Mouse (Mus musculus) hindbrain, embryonic 10.5 days (tissue): ENCODE results near the gene Tmem116. TPM values are rescaled to one million over a fixed set of nuclear protein-coding genes. Genes with fewer than 3 reads are reported as not detected.

Experiments used
- DNase-seq: peaks from one replicate; pipeline ENCODE4 v3.0.0-alpha.2; 2017; ENCODE audit warnings: low spot score
- H3K27ac ChIP-seq: fragments of 300-500 bp; sonication (generic); 2 replicates; pipeline ENCODE4 v1.5.1; 2016; ENCODE audit warnings: mild to moderate bottlenecking, moderate library complexity
- H3K27me3 ChIP-seq: fragments of 300-500 bp; sonication (generic); 2 replicates; pipeline ENCODE4 v1.6.1; 2016; ENCODE audit warnings: mild to moderate bottlenecking; ENCODE audit not compliant: poor library complexity, insufficient read depth, severe bottlenecking
- H3K36me3 ChIP-seq: fragments of 300-500 bp; sonication (generic); 2 replicates; pipeline ENCODE4 v1.6.1; 2016; ENCODE audit warnings: mild to moderate bottlenecking, moderate library complexity
- H3K4me1 ChIP-seq: fragments of 300-500 bp; sonication (generic); replicated peaks from 2 replicates; pipeline ENCODE4 v1.6.1; 2016; ENCODE audit warnings: mild to moderate bottlenecking
- H3K4me3 ChIP-seq: fragments of 300-500 bp; sonication (generic); 2 replicates; pipeline ENCODE4 v1.5.1; 2016; ENCODE audit warnings: mild to moderate bottlenecking, moderate library complexity
- H3K9me3 ChIP-seq: fragments of 300-500 bp; sonication (generic); 2 replicates; pipeline ENCODE4 v1.6.1; 2016; ENCODE audit warnings: mild to moderate bottlenecking, moderate library complexity
- WGBS: fragments of 180-500 bp; shearing (Covaris S2); methylation state at CpG from one replicate; pipeline ENCODE4 v1.1.7; 2016; 5-methylcytosine and 5-hydroxymethylcytosine counted together
- polyA plus RNA-seq: library from polyadenylated mRNA; unstranded; fragments of >200 nt; fragmentation: Nextera tagmentation; extraction: Ambion mirVana; gene quantifications from 2 replicates; pipeline ENCODE4 v1.2.1, GENCODE M21; 2016

Tmem116 gene
- polyA plus RNA-seq, 1 experiment from 2014 or later, result 0.93 TPM

- H3K36me3 ChIP-seq, result no peaks in the 10 kb centered on the region
- H3K4me3 ChIP-seq, result peak overlapping the region; percentile 100
- WGBS, result 47% methylated on average over 6 of the region's 6 CpGs
- H3K27me3 ChIP-seq, result no peaks in the 10 kb centered on the region
- H3K9me3 ChIP-seq, result no peaks in the 10 kb centered on the region
- H3K4me1 ChIP-seq, result peaks cover 29% of the 10 kb centered on the region
- peak; percentile 43 for DNase-seq
- peak overlapping the region; percentile 99 for H3K27ac ChIP-seq
These were observed 94.8 kb downstream of the Tmem116 start for GRCm38 (mm10) chr5:121546530-121546895.

GRCm38 (mm10) chr5:121547084-121547483 is 95.4 kb downstream of the Tmem116 start:
- Histone ChIP-seq H3K27ac (no peak overlapping the region), H3K4me3 (0 out of 2 replicates have a peak overlapping the region, but pooled peaks have one; percentile 100), H3K36me3 (no peaks in the 10 kb centered on the region), H3K4me1 (peaks cover 29% of the 10 kb centered on the region), H3K27me3 (no peaks in the 10 kb centered on the region), H3K9me3 (no peaks in the 10 kb centered on the region)
- WGBS, result 93% methylated on average over 3 of the region's 3 CpGs
- no peak for DNase-seq

GRCm38 (mm10) chr5:121549196-121549595 is 97.5 kb downstream of the Tmem116 start:
- Histone ChIP-seq H3K27ac (no peak overlapping the region), H3K9me3 (no peaks in the 10 kb centered on the region), H3K27me3 (no peaks in the 10 kb centered on the region), H3K36me3 (no peaks in the 10 kb centered on the region), H3K4me3 (no peak overlapping the region), H3K4me1 (peaks cover 13% of the 10 kb centered on the region)
- 84% methylated on average over 7 of the region's 7 CpGs for WGBS
- no peak for DNase-seq

- 92% methylated on average over 3 of the region's 3 CpGs for WGBS
- H3K27ac ChIP-seq, result no peak overlapping the region
- DNase-seq, result no peak
- H3K4me3 ChIP-seq, result no peak overlapping the region
- peaks cover 4% of the 10 kb centered on the region; the same call in 1 of the 2 replicates for H3K4me1 ChIP-seq
- H3K36me3 ChIP-seq, result no peaks in the 10 kb centered on the region
- no peaks in the 10 kb centered on the region for H3K27me3 ChIP-seq
- no peaks in the 10 kb centered on the region for H3K9me3 ChIP-seq
These were observed 110.7 kb downstream of the Tmem116 start for GRCm38 (mm10) chr5:121562436-121562835.

- Histone ChIP-seq H3K27me3 (no peaks in the 10 kb centered on the region), H3K27ac (peak overlapping the region; percentile 76), H3K4me1 (peaks cover 4% of the 10 kb centered on the region; the same call in 1 of the 2 replicates), H3K36me3 (peaks cover 4% of the 10 kb centered on the region; the same call in 1 of the 2 replicates), H3K9me3 (no peaks in the 10 kb centered on the region), H3K4me3 (peak overlapping the region; percentile 33)
- peak; percentile 92 for DNase-seq
- whole genome bisulfite sequencing, result 18% methylated on average over 11 of the region's 11 CpGs
These were observed 112.8 kb downstream of the Tmem116 start for GRCm38 (mm10) chr5:121564468-121564895.

GRCm38 (mm10) chr5:121566035-121566681 is 114.5 kb downstream of the Tmem116 start:
- no peak for DNase-seq
- Histone ChIP-seq H3K4me1 (peaks cover 4% of the 10 kb centered on the region; the same call in 1 of the 2 replicates), H3K9me3 (no peaks in the 10 kb centered on the region), H3K36me3 (peaks cover 17% of the 10 kb centered on the region), H3K27ac (no peak overlapping the region), H3K4me3 (no peak overlapping the region), H3K27me3 (no peaks in the 10 kb centered on the region)
- 92% methylated on average over 16 of the region's 16 CpGs for WGBS

GRCm38 (mm10) chr5:121569881-121570420 is 118.3 kb downstream of the Tmem116 start:
- no peak overlapping the region for H3K4me3 ChIP-seq
- no peak for DNase-seq
- no peaks in the 10 kb centered on the region for H3K27me3 ChIP-seq
- 88% methylated on average over 9 of the region's 9 CpGs for WGBS
- no peak overlapping the region for H3K27ac ChIP-seq
- H3K36me3 ChIP-seq, result peaks cover 47% of the 10 kb centered on the region
- H3K9me3 ChIP-seq, result no peaks in the 10 kb centered on the region
- H3K4me1 ChIP-seq, result no peaks in the 10 kb centered on the region

GRCm38 (mm10) chr5:121570787-121571186 is 119.1 kb downstream of the Tmem116 start:
- H3K27me3 ChIP-seq, result no peaks in the 10 kb centered on the region
- no peaks in the 10 kb centered on the region for H3K4me1 ChIP-seq
- H3K27ac ChIP-seq, result no peak overlapping the region
- no peak for DNase-seq
- 86% methylated on average over 1 of the region's 1 CpGs for WGBS
- H3K36me3 ChIP-seq, result peaks cover 50% of the 10 kb centered on the region
- no peaks in the 10 kb centered on the region for H3K9me3 ChIP-seq
- no peak overlapping the region for H3K4me3 ChIP-seq

Other genes starting within 250 kb of the Tmem116 start
- 553 and 627 TPM in 2 replicates for gene Rpl6, start 247.4 kb upstream of the Tmem116 start, polyA plus RNA-seq
- gene Hectd4, start 231.7 kb upstream of the Tmem116 start, polyA plus RNA-seq, result 5.4 and 6.6 TPM in 2 replicates
- 70.8 and 96.2 TPM in 2 replicates for gene Trafd1, start 66.3 kb upstream of the Tmem116 start, polyA plus RNA-seq
- 44.1 and 54.2 TPM in 2 replicates for gene Naa25, start 54.0 kb upstream of the Tmem116 start, polyA plus RNA-seq
- 143 and 148 TPM in 2 replicates for gene Erp29, start 613 bp downstream of the Tmem116 start, polyA plus RNA-seq
- 0.08 TPM in 1 of 2 replicates, not detected in the other for gene Adam1b, start 51.5 kb downstream of the Tmem116 start, polyA plus RNA-seq
- 1.3 and 2.2 TPM in 2 replicates for gene Adam1a, start 93.6 kb downstream of the Tmem116 start, polyA plus RNA-seq
- gene Gm42878, start 93.6 kb downstream of the Tmem116 start, polyA plus RNA-seq, result not detected in 2 replicates
- 48.8 and 53.9 TPM in 2 replicates for gene Mapkapk5, start 94.0 kb downstream of the Tmem116 start, polyA plus RNA-seq
- 123 and 124 TPM in 2 replicates for gene Aldh2, start 141.9 kb downstream of the Tmem116 start, polyA plus RNA-seq
- 1.9 TPM in 2 replicates for gene Acad12, start 167.0 kb downstream of the Tmem116 start, polyA plus RNA-seq
- 3.0 and 3.5 TPM in 2 replicates for gene Acad10, start 208.6 kb downstream of the Tmem116 start, polyA plus RNA-seq
- gene Brap, start 208.7 kb downstream of the Tmem116 start, polyA plus RNA-seq, result 41.6 and 41.9 TPM in 2 replicates